Mouse (Mus musculus) frontal cortex, postnatal 36 days (tissue): ENCODE measurements around the gene Dhrs13.

Experiments used
- DNase-seq, 2 experiments: peaks; one replicate each; pipeline ENCODE4 v3.0.0; 2022; ENCODE audit warnings: low spot score in 2 of 2

The Dhrs13 gene

DNA sequence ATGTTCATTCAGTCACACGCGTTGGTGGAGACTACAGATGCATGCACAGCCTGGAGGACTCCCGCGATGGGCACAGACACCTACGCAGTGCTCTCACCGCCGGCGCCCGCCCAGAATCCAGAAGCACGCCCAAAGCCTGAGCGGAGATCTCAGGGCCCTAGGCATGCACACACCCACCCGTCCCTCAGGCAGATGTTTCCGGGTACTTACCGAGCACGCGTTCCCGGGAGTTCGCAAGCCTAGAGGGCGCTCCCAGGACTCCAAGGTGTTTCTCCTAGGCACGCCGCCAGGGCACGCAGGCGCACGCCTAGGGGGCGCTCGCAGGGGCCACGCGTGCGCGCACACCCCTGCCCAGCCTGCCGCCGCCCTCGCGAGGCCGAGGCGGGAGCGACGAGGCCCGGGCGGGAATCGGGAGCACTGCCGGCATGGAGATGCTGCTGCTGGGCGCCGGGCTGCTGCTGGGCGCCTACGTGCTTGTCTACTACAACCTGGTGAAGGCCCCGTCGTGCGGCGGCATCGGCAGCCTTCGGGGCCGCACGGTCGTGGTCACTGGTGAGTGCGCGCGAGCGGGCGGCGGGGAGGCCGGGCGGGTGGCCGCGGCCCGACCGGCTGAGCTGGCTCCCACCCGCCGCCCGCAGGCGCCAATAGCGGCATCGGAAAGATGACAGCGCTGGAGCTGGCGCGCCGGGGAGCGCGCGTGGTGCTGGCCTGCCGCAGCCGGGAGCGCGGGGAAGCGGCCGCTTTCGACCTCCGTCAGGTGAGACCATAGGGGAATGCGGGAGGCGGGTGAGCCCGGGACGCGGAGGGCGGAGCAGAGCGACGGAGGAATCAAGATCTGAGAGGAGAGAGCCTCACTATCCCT, at the start of gene Dhrs13:
TSS of gene Dhrs13 (plus strand) at position 334 of the 862 bp plus-strand sequence.
- peak; percentile 87 to 89 for DNase-seq

- DNase-seq = peak; percentile 100
Measured at GRCm38 (mm10) chr11:77982441-77982905, 49.6 kb upstream of the Dhrs13 start, which contains the start of gene Phf12. Phf12 (plus strand) TSS chr11:77982754.

DNA sequence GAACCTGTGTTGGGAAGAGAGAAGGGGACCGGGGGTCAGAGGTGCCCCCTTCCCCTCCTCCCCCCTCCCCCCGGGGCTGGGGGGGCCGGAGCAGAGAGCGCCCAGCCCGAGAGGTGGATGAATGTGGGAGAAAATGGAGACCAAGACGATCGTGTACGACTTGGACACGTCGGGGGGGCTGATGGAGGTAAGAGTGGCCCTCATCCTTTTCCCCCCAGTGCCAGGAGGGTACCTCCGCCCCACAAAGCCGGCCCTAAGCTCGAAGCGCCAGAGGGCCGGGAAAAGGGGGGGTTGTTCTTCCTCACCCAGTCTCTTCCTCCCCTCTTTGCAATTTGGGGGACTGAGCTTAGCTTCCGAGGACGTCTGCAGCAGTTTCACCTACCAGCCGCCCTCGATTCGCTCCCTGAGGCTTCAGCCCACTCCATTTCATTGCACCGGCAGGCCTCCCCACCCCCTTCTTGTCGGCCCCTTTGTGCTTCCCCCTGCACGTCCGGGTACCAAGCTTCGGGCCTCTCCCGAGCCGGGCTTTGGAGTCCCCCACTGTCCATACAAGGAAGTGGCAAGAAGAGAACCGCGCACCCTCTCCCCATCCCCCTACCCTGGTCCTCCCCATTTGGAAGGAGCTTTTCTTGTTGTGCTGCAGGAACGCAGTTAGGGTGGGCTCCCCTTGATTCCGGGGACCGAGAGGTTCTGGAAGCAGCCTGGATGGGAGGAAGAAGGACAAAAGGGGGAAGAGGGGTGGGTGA, 48.7 kb upstream of the Dhrs13 start:
- DNase-seq = peak; percentile 47 to 56

GRCm38 (mm10) chr11:77983937-77984835, 47.9 kb upstream of the Dhrs13 start:
- peak; percentile 58 to 70 for DNase-seq

DNA sequence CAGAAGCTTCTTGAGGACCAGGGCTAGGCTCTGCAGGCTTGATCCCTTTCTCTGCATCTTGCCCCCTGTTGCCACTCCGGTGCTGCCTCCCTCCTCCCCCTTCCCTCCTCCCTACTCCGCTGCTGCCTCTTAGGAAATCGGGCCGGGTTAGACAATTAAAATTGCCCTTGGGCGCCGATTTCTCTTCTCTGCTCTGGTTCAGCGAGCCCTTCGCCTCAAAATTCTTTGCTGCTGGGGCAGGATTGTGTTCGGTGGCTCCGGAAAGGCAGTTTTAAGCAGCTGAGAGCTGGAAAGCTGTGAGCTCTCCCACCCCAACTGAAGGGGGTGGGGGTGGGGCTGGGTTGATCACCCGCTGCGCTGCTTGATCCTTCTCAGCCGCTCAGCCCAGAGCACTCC, 47.2 kb upstream of the Dhrs13 start:
- DNase-seq = peak; percentile 58 to 68

DNA sequence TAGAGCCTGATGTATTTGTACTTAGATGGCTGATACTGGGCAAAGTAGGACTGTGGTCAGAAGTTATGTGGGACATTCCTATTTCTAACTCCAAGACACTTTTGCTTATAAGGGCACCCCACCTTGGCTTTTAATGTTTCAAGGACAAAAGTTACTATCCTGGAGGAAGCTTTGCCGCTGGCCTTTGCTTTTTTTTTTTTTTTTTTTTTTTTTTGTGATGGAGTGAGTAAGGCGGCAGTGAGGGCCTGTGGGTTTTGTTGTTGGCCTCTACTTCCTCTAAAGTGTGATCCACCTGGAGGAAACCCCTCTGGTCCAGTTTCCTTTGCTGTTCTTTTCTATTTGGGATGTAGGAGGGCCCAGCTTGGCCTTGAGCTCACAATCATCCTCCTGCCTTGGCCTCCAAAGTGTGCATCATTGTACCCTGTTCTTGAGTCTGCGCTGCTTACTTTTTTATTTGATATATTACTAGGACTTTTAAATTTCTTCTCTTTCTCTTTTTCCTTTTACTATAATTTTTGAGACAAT, 46.5 kb upstream of the Dhrs13 start:
- DNase-seq = no peak

DNA sequence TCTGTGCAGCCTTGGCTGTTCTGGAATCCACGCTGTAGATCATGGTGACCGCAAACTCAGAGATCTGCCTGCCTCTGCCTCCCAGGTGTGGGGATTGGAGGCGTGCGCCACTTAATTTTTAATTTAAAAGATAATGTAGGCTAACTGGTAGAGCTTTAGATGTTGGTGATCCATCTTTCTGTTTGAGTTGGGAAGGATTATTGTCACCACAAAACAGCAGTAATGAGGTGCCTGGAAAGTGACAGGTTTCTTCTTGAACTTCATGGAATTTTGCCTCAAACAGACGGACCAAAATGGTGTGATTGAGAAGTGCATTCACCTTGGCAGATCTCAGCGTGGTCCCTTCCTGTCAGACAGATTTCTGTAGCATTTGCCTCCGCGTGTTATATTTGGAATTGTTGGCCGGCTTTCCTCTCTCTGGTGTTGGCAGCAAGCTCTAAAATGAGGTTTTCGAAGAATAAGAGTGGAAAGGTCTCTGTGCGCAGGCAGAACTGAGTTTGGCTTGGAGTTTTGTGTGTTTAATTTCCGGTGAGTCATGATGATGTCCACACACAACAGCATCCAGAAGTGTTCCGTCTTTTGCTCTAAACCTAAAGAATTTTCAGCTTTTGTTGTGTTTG, 42.9 kb upstream of the Dhrs13 start:
- peak; percentile 49 to 67 for DNase-seq

GRCm38 (mm10) chr11:77995556-77995955, 36.5 kb upstream of the Dhrs13 start:
- no peak for DNase-seq

- DNase-seq = no peak
Measured at GRCm38 (mm10) chr11:78006446-78006845, 25.6 kb upstream of the Dhrs13 start.

GRCm38 (mm10) chr11:78019676-78020075, 12.4 kb upstream of the Dhrs13 start:
- DNase-seq = peak; percentile 74 to 79

GRCm38 (mm10) chr11:78023607-78024006, 8.5 kb upstream of the Dhrs13 start:
- no peak for DNase-seq

- DNase-seq = no peak
Measured at GRCm38 (mm10) chr11:78029240-78029639, 2.8 kb upstream of the Dhrs13 start.

DNA sequence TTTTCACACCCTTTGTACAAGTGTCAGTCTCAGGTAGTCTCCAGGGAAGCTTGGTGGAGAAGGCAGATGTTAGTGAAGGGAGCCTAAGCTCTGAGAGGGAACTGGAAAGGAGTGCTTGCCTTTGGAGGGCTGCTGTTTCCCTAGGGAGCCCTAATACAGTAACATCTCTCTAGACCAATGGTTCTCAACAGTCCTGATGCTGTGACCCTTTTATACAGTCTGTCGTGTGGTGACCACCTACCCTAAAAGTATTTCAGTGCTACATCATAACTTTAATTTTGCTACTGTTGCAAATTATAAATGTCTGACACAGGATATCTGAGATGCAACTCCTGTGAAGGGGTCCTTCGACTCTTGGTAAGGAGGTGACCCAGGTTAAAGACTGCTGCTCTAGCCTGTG, 1.5 kb upstream of the Dhrs13 start:
- DNase-seq = no peak

DNA sequence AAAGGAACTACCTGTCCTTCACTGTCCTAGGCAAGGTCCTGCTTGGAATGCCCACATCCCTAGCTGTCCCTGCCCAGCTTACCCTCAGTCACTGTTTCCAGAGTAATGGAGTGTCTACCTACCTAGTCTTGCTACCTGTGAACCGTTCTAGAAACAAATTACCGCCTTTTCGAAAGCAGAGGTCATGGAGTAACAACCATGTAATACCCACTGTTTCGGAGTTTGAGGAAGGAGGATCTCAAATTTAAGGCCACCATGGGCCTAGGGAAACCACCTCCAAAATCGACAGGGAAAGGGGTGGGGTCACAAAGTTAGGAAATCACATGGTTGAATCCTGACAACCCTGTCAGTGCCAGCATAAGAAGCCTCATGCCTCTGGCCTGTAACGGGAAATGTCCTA, 691 bp upstream of the Dhrs13 start:
- no peak for DNase-seq

- DNase-seq = no peak
Measured at GRCm38 (mm10) chr11:78032809-78033195, 722 bp downstream of the Dhrs13 start.

GRCm38 (mm10) chr11:78033931-78034617, 2.0 kb downstream of the Dhrs13 start:
- no peak for DNase-seq

DNA sequence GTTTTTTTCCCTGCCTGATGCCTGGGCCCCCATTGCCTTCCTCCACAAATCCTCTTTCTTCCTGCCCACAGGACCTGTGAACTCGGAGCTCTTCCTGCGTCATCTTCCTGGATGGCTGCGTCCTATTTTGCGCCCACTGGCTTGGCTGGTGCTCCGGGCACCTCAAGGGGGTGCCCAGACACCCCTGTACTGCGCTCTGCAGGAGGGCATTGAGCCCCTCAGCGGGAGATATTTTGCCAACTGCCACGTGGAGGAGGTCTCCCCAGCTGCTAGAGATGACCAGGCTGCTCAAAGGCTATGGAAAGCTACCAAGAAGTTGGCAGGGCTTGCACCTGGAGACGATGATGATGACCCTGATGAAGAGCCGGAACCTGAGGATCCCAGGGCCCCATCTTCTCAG, 4.7 kb downstream of the Dhrs13 start:
- no peak for DNase-seq

GRCm38 (mm10) chr11:78037831-78038752, 6.0 kb downstream of the Dhrs13 start, which contains the start of gene Flot2:
Flot2 (plus strand) TSS chr11:78037931.
- DNase-seq = peak in 1 of 2 experiments; percentile 27

DNA sequence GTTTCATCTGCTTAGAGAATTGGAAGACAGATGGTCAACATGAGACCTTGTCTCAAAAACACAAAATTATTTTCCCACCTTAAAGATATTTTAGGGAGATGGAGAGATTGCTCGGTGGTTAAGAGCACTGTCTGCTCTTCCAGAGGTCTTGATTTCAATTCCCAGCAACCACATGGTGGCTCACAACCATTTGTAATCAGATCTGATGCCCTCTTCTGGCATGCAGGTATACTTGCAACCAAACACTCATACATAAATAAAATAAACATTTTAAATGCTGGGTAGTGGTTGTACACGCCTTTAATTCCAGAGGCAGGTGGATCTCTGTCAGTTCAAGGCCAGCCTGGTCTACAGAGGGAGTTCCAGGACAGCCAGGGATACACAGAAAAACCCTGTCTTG, 8.8 kb downstream of the Dhrs13 start:
- DNase-seq = no peak
